Mouse (Mus musculus) brain, embryonic 14.5 days (tissue): ENCODE data around the gene Ifna16.

Experiments used
- CTCF ChIP-seq: fragments of 200-500 bp; IDR thresholded peaks from 2 replicates; pipeline ENCODE4 v1.5.1; 2012; ENCODE audit warnings: inconsistent platforms, mild to moderate bottlenecking, moderate library complexity, borderline replicate concordance; ENCODE audit not compliant: insufficient read depth, insufficient read length; ENCODE audit errors: extremely low read depth
- POLR2A ChIP-seq: fragments of 200-500 bp; IDR thresholded peaks from 2 replicates; pipeline ENCODE4 v1.6.1; 2012; ENCODE audit warnings: mild to moderate bottlenecking, inconsistent platforms, borderline replicate concordance; ENCODE audit not compliant: poor library complexity, insufficient read depth, insufficient read length, severe bottlenecking; ENCODE audit errors: extremely low read depth

- TF ChIP-seq POLR2A (no peak), CTCF (no peak)
These were observed 42.4 kb downstream of the Ifna16 start, which contains the start of gene C87499 for GRCm38 (mm10) chr4:88634311-88634710.
